Mouse (Mus musculus) embryonic fibroblast, embryonic 13.5 days (primary cell): ENCODE results near the gene Trim7.

Experiments
- CTCF ChIP-seq: IDR thresholded peaks from 2 replicates; pipeline ENCODE4 v1.5.1; 2011; ENCODE audit warnings: mild to moderate bottlenecking, control low read depth, low read length, moderate library complexity, borderline replicate concordance; ENCODE audit not compliant: insufficient read depth
- POLR2A ChIP-seq: IDR thresholded peaks from 2 replicates; pipeline ENCODE4 v1.6.1; 2011; ENCODE audit warnings: low read depth, mild to moderate bottlenecking, control low read depth, low read length, moderate library complexity

DNA sequence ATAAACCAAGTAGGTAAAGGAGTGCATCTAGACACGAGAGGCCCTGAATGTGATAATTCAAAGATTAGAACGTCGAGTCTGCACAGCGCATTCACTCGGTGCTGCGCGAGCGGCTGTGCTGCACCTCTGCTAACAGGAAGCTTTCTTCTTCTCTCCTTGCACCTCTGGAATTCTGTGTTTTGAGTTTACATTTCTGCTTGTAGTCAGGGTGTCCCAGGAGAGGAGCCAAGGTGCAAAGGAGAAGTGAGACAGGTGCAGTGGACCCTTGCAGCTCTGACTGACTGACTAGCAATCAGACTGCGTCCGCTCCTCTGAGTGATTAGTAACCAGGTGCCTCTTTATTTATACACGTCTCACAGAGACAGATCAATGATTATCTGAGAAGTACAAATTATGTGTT lies 17.3 kb downstream of the Trim7 start:
- TF ChIP-seq CTCF (no peak), POLR2A (no peak)
